Mouse (Mus musculus) stomach, postnatal 0 days (tissue): Measurements from ENCODE around the gene Slc4a1.
"Not testable (repeated sequence)": the region's sequence is repeated elsewhere in the genome, so short reads cannot be mapped to it uniquely, and the experiment has no call there.

ENCODE experiments used
- CTCF ChIP-seq: IDR thresholded peaks from 2 replicates; pipeline ENCODE4 v1.5.1; 2016; ENCODE audit warnings: antibody characterized with exemption, low read depth, mild to moderate bottlenecking, moderate library complexity
- EP300 ChIP-seq: optimal IDR thresholded peaks from 2 replicates; pipeline ENCODE3; 2016; ENCODE audit warnings: antibody characterized with exemption

DNA sequence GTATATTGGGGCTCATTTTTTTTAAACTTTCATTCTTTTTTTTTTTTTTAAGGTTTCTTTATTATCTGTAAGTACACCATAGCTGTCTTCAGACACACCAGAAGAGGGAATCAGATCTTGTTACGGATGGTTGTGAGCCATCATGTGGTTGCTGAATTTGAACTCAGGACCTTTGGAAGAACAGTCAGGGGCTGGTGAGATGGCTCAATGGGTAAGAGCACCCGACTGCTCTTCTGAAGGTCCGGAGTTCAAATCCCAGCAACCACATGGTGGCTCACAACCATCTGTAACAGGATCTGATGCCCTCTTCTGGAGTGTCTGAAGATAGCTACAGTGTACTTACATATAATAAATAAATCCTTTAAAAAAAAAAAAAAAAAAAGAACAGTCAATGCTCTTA lies 44.3 kb upstream of the Slc4a1 start:
- not testable (repeated sequence) for TF ChIP-seq CTCF, EP300
